Mouse (Mus musculus): ENCODE data around the gene 1500009L16Rik.

Gene 1500009L16Rik

GRCm38 (mm10) chr10:83722579-83723031, at the start of gene 1500009L16Rik:
Gene 1500009L16Rik (plus strand): TSS chr10:83722865.
- peak; percentile 31 for DNase-seq (ENCODE audit: low read depth, low spot score)
- no peaks in the 10 kb centered on the region for H3K36me3 ChIP-seq (ENCODE audit: control insufficient read depth, insufficient read depth, low read length, poor library complexity, severe bottlenecking)
- no peaks in the 10 kb centered on the region for H3K27me3 ChIP-seq (ENCODE audit: control insufficient read depth, insufficient read depth, low read length, poor library complexity, severe bottlenecking)

- Histone ChIP-seq H3K36me3 (ENCODE audit: control insufficient read depth, insufficient read depth, low read length, poor library complexity, severe bottlenecking) (no peaks in the 10 kb centered on the region), H3K27me3 (ENCODE audit: control insufficient read depth, insufficient read depth, low read length, poor library complexity, severe bottlenecking) (no peaks in the 10 kb centered on the region)
- DNase-seq (ENCODE audit: low read depth, low spot score): no peak
Observed at GRCm38 (mm10) chr10:83681334-83681733, 41.3 kb upstream of the 1500009L16Rik start.

- Histone ChIP-seq H3K27me3 (ENCODE audit: control insufficient read depth, insufficient read depth, low read length, poor library complexity, severe bottlenecking) (no peaks in the 10 kb centered on the region), H3K36me3 (ENCODE audit: control insufficient read depth, insufficient read depth, low read length, poor library complexity, severe bottlenecking) (no peaks in the 10 kb centered on the region)
- peak; percentile 2 for DNase-seq (ENCODE audit: low read depth, low spot score)
Observed at GRCm38 (mm10) chr10:83688215-83688614, 34.5 kb upstream of the 1500009L16Rik start.

- Histone ChIP-seq H3K36me3 (ENCODE audit: control insufficient read depth, insufficient read depth, low read length, poor library complexity, severe bottlenecking) (no peaks in the 10 kb centered on the region), H3K27me3 (ENCODE audit: control insufficient read depth, insufficient read depth, low read length, poor library complexity, severe bottlenecking) (no peaks in the 10 kb centered on the region)
- no peak for DNase-seq (ENCODE audit: low read depth, low spot score)
Observed at GRCm38 (mm10) chr10:83692175-83692895, 30.3 kb upstream of the 1500009L16Rik start.

- Histone ChIP-seq H3K27me3 (ENCODE audit: control insufficient read depth, insufficient read depth, low read length, poor library complexity, severe bottlenecking) (no peaks in the 10 kb centered on the region), H3K36me3 (ENCODE audit: control insufficient read depth, insufficient read depth, low read length, poor library complexity, severe bottlenecking) (no peaks in the 10 kb centered on the region)
- DNase-seq (ENCODE audit: low read depth, low spot score): no peak
Observed at GRCm38 (mm10) chr10:83696226-83696625, 26.4 kb upstream of the 1500009L16Rik start.

- Histone ChIP-seq H3K27me3 (ENCODE audit: control insufficient read depth, insufficient read depth, low read length, poor library complexity, severe bottlenecking) (no peaks in the 10 kb centered on the region), H3K36me3 (ENCODE audit: control insufficient read depth, insufficient read depth, low read length, poor library complexity, severe bottlenecking) (no peaks in the 10 kb centered on the region)
- DNase-seq (ENCODE audit: low read depth, low spot score): no peak
Observed at GRCm38 (mm10) chr10:83706628-83707027, 16.0 kb upstream of the 1500009L16Rik start.

GRCm38 (mm10) chr10:83709920-83710319, 12.7 kb upstream of the 1500009L16Rik start:
- DNase-seq (ENCODE audit: low read depth, low spot score): no peak
- no peaks in the 10 kb centered on the region for H3K36me3 ChIP-seq (ENCODE audit: control insufficient read depth, insufficient read depth, low read length, poor library complexity, severe bottlenecking)
- no peaks in the 10 kb centered on the region for H3K27me3 ChIP-seq (ENCODE audit: control insufficient read depth, insufficient read depth, low read length, poor library complexity, severe bottlenecking)

GRCm38 (mm10) chr10:83711769-83712168, 10.9 kb upstream of the 1500009L16Rik start:
- Histone ChIP-seq H3K27me3 (ENCODE audit: control insufficient read depth, insufficient read depth, low read length, poor library complexity, severe bottlenecking) (no peaks in the 10 kb centered on the region), H3K36me3 (ENCODE audit: control insufficient read depth, insufficient read depth, low read length, poor library complexity, severe bottlenecking) (no peaks in the 10 kb centered on the region)
- DNase-seq (ENCODE audit: low read depth, low spot score): no peak

- Histone ChIP-seq H3K27me3 (ENCODE audit: control insufficient read depth, insufficient read depth, low read length, poor library complexity, severe bottlenecking) (no peaks in the 10 kb centered on the region), H3K36me3 (ENCODE audit: control insufficient read depth, insufficient read depth, low read length, poor library complexity, severe bottlenecking) (no peaks in the 10 kb centered on the region)
- no peak for DNase-seq (ENCODE audit: low read depth, low spot score)
Observed at GRCm38 (mm10) chr10:83718855-83719474, 3.7 kb upstream of the 1500009L16Rik start.

- H3K27me3 ChIP-seq (ENCODE audit: control insufficient read depth, insufficient read depth, low read length, poor library complexity, severe bottlenecking): no peaks in the 10 kb centered on the region
- DNase-seq (ENCODE audit: low read depth, low spot score): peak; percentile 3
- H3K36me3 ChIP-seq (ENCODE audit: control insufficient read depth, insufficient read depth, low read length, poor library complexity, severe bottlenecking): no peaks in the 10 kb centered on the region
Observed at GRCm38 (mm10) chr10:83723055-83723454, 390 bp downstream of the 1500009L16Rik start.

- no peaks in the 10 kb centered on the region for H3K36me3 ChIP-seq (ENCODE audit: control insufficient read depth, insufficient read depth, low read length, poor library complexity, severe bottlenecking)
- no peaks in the 10 kb centered on the region for H3K27me3 ChIP-seq (ENCODE audit: control insufficient read depth, insufficient read depth, low read length, poor library complexity, severe bottlenecking)
- peak; percentile 16 for DNase-seq (ENCODE audit: low read depth, low spot score)
Observed at GRCm38 (mm10) chr10:83724351-83725059, 1.8 kb downstream of the 1500009L16Rik start.

- DNase-seq (ENCODE audit: low read depth, low spot score): no peak
- H3K36me3 ChIP-seq (ENCODE audit: control insufficient read depth, insufficient read depth, low read length, poor library complexity, severe bottlenecking): no peaks in the 10 kb centered on the region
- no peaks in the 10 kb centered on the region for H3K27me3 ChIP-seq (ENCODE audit: control insufficient read depth, insufficient read depth, low read length, poor library complexity, severe bottlenecking)
Observed at GRCm38 (mm10) chr10:83726164-83726563, 3.5 kb downstream of the 1500009L16Rik start.

GRCm38 (mm10) chr10:83727846-83728245, 5.2 kb downstream of the 1500009L16Rik start:
- Histone ChIP-seq H3K27me3 (ENCODE audit: control insufficient read depth, insufficient read depth, low read length, poor library complexity, severe bottlenecking) (no peaks in the 10 kb centered on the region), H3K36me3 (ENCODE audit: control insufficient read depth, insufficient read depth, low read length, poor library complexity, severe bottlenecking) (no peaks in the 10 kb centered on the region)
- DNase-seq (ENCODE audit: low read depth, low spot score): no peak

GRCm38 (mm10) chr10:83728529-83728928, 5.9 kb downstream of the 1500009L16Rik start:
- H3K36me3 ChIP-seq (ENCODE audit: control insufficient read depth, insufficient read depth, low read length, poor library complexity, severe bottlenecking): no peaks in the 10 kb centered on the region
- H3K27me3 ChIP-seq (ENCODE audit: control insufficient read depth, insufficient read depth, low read length, poor library complexity, severe bottlenecking): no peaks in the 10 kb centered on the region
- DNase-seq (ENCODE audit: low read depth, low spot score): no peak

GRCm38 (mm10) chr10:83729076-83729475, 6.4 kb downstream of the 1500009L16Rik start:
- Histone ChIP-seq H3K36me3 (ENCODE audit: control insufficient read depth, insufficient read depth, low read length, poor library complexity, severe bottlenecking) (no peaks in the 10 kb centered on the region), H3K27me3 (ENCODE audit: control insufficient read depth, insufficient read depth, low read length, poor library complexity, severe bottlenecking) (no peaks in the 10 kb centered on the region)
- peak; percentile 2 for DNase-seq (ENCODE audit: low read depth, low spot score)

Measured in splenic B cell, adult 2 months (primary cell).